Mouse (Mus musculus): ENCODE measurements at regions not wholly inside any gene's neighbourhood (a gene's known extent, or its start where the extent isn't known, plus 50 kb on each side); places are given as distances from the start of the nearest gene placed in this dataset.

DNA sequence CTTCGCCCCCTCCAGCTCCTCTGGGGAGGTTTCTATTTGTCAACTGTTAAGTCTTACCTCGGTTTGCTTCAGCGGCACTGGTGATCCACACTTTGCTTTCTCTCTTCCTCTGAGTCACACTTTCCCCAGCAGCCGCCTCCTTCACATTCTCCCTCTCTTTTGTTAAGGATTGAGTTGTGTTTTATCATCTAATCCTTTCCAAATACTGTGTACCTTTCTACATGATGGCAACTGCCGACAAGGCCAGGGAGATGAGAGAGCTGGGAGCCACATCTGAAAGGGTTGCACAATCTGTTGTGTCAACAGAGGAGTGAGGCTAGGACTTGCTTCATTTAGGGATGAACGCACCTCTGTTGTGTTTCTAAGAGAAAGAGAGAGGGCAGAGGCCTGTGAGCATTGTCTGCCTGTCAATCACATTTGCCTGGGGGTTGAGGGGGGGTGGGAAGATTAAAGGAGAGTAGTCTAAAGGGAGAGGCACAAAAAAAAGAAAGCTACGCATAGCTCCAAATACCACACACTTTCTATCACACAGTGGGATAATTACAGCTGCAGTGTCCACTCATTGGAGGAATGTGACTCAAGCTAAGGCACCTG is 369.1 kb upstream of the Adamts16 start:
- H3K4me3 ChIP-seq: no peak overlapping the region
- H3K27ac ChIP-seq: no peak overlapping the region
- 49% methylated on average over 7 of the region's 7 CpGs for WGBS
- H3K9ac ChIP-seq: no peak overlapping the region
- no peaks in the 10 kb centered on the region for H3K27me3 ChIP-seq
- H3K4me2 ChIP-seq: no peak overlapping the region
- no peak for ATAC-seq (replicated peaks; ENCODE audit: insufficient number of reproducible peaks, insufficient read depth, low FRiP score, low read depth)
- no peaks in the 10 kb centered on the region for H3K9me3 ChIP-seq (replicated peaks)
- H3K4me1 ChIP-seq (replicated peaks): no peaks in the 10 kb centered on the region
- H3K36me3 ChIP-seq: no peaks in the 10 kb centered on the region

DNA sequence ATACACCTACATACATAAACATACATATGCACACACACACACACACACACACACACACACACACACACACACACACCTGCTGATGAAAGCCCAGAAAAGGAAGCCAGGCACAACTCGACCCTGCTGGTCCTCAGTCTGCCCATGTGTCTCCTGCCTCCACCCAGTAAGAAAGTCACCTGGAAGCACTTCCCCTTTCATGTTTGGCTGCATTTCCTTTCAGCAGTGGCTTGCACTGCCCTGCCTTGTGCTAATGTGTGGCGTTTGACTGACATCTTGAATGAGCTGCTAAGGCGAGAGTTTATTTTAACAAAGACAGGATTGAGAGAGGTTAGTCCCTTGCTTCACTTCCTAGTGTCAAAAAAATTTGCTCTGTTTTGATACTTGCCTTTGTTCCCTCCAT is 364.1 kb upstream of the Adamts16 start:
- no peaks in the 10 kb centered on the region for H3K27me3 ChIP-seq
- WGBS: 37% methylated on average over 3 of the region's 3 CpGs
- H3K9ac ChIP-seq: no peak overlapping the region
- no peaks in the 10 kb centered on the region for H3K36me3 ChIP-seq
- no peak overlapping the region for H3K4me2 ChIP-seq
- no peaks in the 10 kb centered on the region for H3K9me3 ChIP-seq (replicated peaks)
- no peak for ATAC-seq (replicated peaks; ENCODE audit: insufficient number of reproducible peaks, insufficient read depth, low FRiP score, low read depth)
- no peaks in the 10 kb centered on the region for H3K4me1 ChIP-seq (replicated peaks)
- H3K27ac ChIP-seq: no peak overlapping the region
- no peak overlapping the region for H3K4me3 ChIP-seq

GRCm38 (mm10) chr13:71200656-71201055 is 359.0 kb upstream of the Adamts16 start:
- no peaks in the 10 kb centered on the region for H3K36me3 ChIP-seq
- H3K4me3 ChIP-seq: no peak overlapping the region
- H3K9ac ChIP-seq: no peak overlapping the region
- no peak overlapping the region for H3K27ac ChIP-seq
- no peaks in the 10 kb centered on the region for H3K9me3 ChIP-seq (replicated peaks)
- no peaks in the 10 kb centered on the region for H3K4me1 ChIP-seq (replicated peaks)
- H3K27me3 ChIP-seq: no peaks in the 10 kb centered on the region
- no peak for ATAC-seq (replicated peaks; ENCODE audit: insufficient number of reproducible peaks, insufficient read depth, low FRiP score, low read depth)
- WGBS: 43% methylated on average over 3 of the region's 3 CpGs
- H3K4me2 ChIP-seq: no peak overlapping the region

GRCm38 (mm10) chr13:71195675-71196074 is 354.1 kb upstream of the Adamts16 start:
- no peaks in the 10 kb centered on the region for H3K27me3 ChIP-seq
- WGBS: 81% methylated on average over 4 of the region's 4 CpGs
- no peak overlapping the region for H3K27ac ChIP-seq
- H3K9ac ChIP-seq: no peak overlapping the region
- no peaks in the 10 kb centered on the region for H3K36me3 ChIP-seq
- ATAC-seq (replicated peaks; ENCODE audit: insufficient number of reproducible peaks, insufficient read depth, low FRiP score, low read depth): no peak
- no peaks in the 10 kb centered on the region for H3K4me1 ChIP-seq (replicated peaks)
- no peaks in the 10 kb centered on the region for H3K9me3 ChIP-seq (replicated peaks)
- no peak overlapping the region for H3K4me2 ChIP-seq
- no peak overlapping the region for H3K4me3 ChIP-seq

- no peak overlapping the region for H3K4me3 ChIP-seq
- 76% methylated on average over 4 of the region's 4 CpGs for WGBS
- no peak for ATAC-seq (replicated peaks; ENCODE audit: insufficient number of reproducible peaks, insufficient read depth, low FRiP score, low read depth)
Observed at GRCm38 (mm10) chr13:71184500-71184899, 342.9 kb upstream of the Adamts16 start.

GRCm38 (mm10) chr13:71179083-71179482 is 337.5 kb upstream of the Adamts16 start:
- Histone ChIP-seq H3K4me3 (no peak overlapping the region), H3K4me1 (replicated peaks) (no peaks in the 10 kb centered on the region), H3K9ac (no peak overlapping the region), H3K27ac (no peak overlapping the region), H3K9me3 (replicated peaks) (no peaks in the 10 kb centered on the region), H3K4me2 (no peak overlapping the region), H3K27me3 (no peaks in the 10 kb centered on the region), H3K36me3 (no peaks in the 10 kb centered on the region)
- no peak for ATAC-seq (replicated peaks; ENCODE audit: insufficient number of reproducible peaks, insufficient read depth, low FRiP score, low read depth)

More at GRCm38 (mm10) chr13:71184500-71184899, 342.9 kb upstream of the Adamts16 start:
- Histone ChIP-seq H3K27me3 (no peaks in the 10 kb centered on the region), H3K27ac (no peak overlapping the region), H3K36me3 (no peaks in the 10 kb centered on the region), H3K9ac (no peak overlapping the region), H3K4me1 (replicated peaks) (no peaks in the 10 kb centered on the region), H3K9me3 (replicated peaks) (no peaks in the 10 kb centered on the region), H3K4me2 (no peak overlapping the region)

DNA sequence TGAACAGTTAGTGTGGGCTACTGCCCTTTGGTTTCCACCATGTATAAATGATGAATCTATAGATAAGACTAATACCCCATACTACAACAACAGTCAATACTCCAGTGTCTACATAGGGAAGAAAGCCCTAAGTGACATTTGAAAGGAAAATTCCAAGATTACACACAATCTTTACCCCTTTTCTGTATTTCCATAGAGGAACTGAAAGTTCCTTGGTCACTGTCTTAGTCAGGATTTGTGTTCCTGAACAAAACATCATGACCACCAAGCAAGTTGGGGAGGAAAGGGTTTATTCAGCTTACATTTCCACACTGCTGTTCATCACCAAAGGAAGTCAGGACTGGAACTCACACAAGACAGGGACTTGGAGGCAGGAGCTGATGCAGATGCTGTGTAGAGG is 332.7 kb upstream of the Adamts16 start:
- no peaks in the 10 kb centered on the region for H3K36me3 ChIP-seq
- H3K4me2 ChIP-seq: no peak overlapping the region
- H3K9me3 ChIP-seq (replicated peaks): no peaks in the 10 kb centered on the region
- H3K9ac ChIP-seq: no peak overlapping the region
- H3K4me3 ChIP-seq: no peak overlapping the region
- no peak for ATAC-seq (replicated peaks; ENCODE audit: insufficient number of reproducible peaks, insufficient read depth, low FRiP score, low read depth)
- H3K27me3 ChIP-seq: no peaks in the 10 kb centered on the region
- no peaks in the 10 kb centered on the region for H3K4me1 ChIP-seq (replicated peaks)
- H3K27ac ChIP-seq: no peak overlapping the region

GRCm38 (mm10) chr13:71166226-71166625 is 324.6 kb upstream of the Adamts16 start:
- H3K4me3 ChIP-seq: no peak overlapping the region
- H3K9ac ChIP-seq: no peak overlapping the region
- no peak overlapping the region for H3K4me2 ChIP-seq
- ATAC-seq (replicated peaks; ENCODE audit: insufficient number of reproducible peaks, insufficient read depth, low FRiP score, low read depth): no peak
- H3K9me3 ChIP-seq (replicated peaks): no peaks in the 10 kb centered on the region
- H3K36me3 ChIP-seq: no peaks in the 10 kb centered on the region
- WGBS: 62% methylated on average over 3 of the region's 3 CpGs
- no peak overlapping the region for H3K27ac ChIP-seq
- no peaks in the 10 kb centered on the region for H3K27me3 ChIP-seq
- no peaks in the 10 kb centered on the region; the same call in 1 of the 2 replicates for H3K4me1 ChIP-seq (replicated peaks)

DNA sequence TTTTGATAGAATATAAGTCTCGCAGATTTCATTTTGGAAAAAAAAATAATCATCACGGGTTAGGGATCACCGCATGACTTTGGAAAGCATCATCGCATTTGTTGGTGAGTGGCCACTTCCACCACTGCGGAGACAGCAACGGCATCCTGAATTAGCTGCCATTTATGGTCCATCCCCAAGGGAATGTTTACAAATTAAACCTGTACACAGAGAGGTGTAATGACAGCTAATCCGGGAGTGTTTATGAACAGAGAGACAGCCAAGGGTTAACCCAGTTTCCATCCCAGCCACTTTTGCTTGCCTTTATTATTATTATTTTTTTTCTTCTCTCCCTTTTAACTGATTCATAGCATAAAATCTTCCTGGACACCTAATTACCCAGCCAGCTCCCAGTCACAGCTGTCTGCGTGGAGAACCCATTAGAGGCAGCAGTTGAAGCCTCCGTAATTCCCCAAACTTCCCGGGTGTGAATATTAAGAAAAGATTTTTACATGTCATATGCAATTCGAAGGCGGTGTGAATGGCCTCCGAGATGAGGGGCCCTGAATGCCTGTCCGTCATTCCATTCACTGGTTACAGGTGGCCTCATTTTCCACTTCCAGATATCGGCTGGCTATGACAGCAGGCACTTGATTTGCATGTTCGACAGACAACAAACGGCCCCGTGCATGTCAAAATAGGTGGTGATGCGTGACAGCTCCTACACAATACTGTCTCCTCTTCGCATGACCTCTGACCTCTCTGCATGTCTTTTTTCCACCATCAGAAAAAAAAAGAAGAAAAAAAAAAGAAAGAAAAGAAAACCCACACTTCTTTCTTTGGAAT is 323.7 kb upstream of the Adamts16 start:
- no peak overlapping the region for H3K4me3 ChIP-seq
- WGBS: 62% methylated on average over 20 of the region's 20 CpGs
- no peak for ATAC-seq (replicated peaks; ENCODE audit: insufficient number of reproducible peaks, insufficient read depth, low FRiP score, low read depth)
- no peak overlapping the region for H3K27ac ChIP-seq
- H3K9ac ChIP-seq: no peak overlapping the region
- H3K4me2 ChIP-seq: no peak overlapping the region
- H3K27me3 ChIP-seq: no peaks in the 10 kb centered on the region
- no peaks in the 10 kb centered on the region; the same call in 1 of the 2 replicates for H3K4me1 ChIP-seq (replicated peaks)
- no peaks in the 10 kb centered on the region for H3K9me3 ChIP-seq (replicated peaks)
- H3K36me3 ChIP-seq: no peaks in the 10 kb centered on the region

- no peak overlapping the region for H3K9ac ChIP-seq
- no peak overlapping the region for H3K27ac ChIP-seq
- no peaks in the 10 kb centered on the region for H3K27me3 ChIP-seq
- no peaks in the 10 kb centered on the region for H3K9me3 ChIP-seq (replicated peaks)
- no peak overlapping the region for H3K4me3 ChIP-seq
- 86% methylated on average over 2 of the region's 2 CpGs for WGBS
- H3K4me2 ChIP-seq: no peak overlapping the region
- no peak for ATAC-seq (replicated peaks; ENCODE audit: insufficient number of reproducible peaks, insufficient read depth, low FRiP score, low read depth)
- no peaks in the 10 kb centered on the region; the same call in 1 of the 2 replicates for H3K4me1 ChIP-seq (replicated peaks)
- no peaks in the 10 kb centered on the region for H3K36me3 ChIP-seq
Observed at GRCm38 (mm10) chr13:71164012-71164411, 322.4 kb upstream of the Adamts16 start.

- Histone ChIP-seq H3K9me3 (replicated peaks) (no peaks in the 10 kb centered on the region), H3K27me3 (no peaks in the 10 kb centered on the region), H3K4me1 (replicated peaks) (no peaks in the 10 kb centered on the region; the same call in 1 of the 2 replicates), H3K36me3 (no peaks in the 10 kb centered on the region), H3K27ac (no peak overlapping the region), H3K4me2 (no peak overlapping the region), H3K4me3 (no peak overlapping the region), H3K9ac (no peak overlapping the region)
- no peak for ATAC-seq (replicated peaks; ENCODE audit: insufficient number of reproducible peaks, insufficient read depth, low FRiP score, low read depth)
- WGBS: 63% methylated on average over 2 of the region's 2 CpGs
Observed at GRCm38 (mm10) chr13:71162952-71163351, 321.3 kb upstream of the Adamts16 start.
